Mouse (Mus musculus): ENCODE measurements at regions not wholly inside any gene's neighbourhood (a gene's known extent, or its start where the extent isn't known, plus 50 kb on each side); places are given as distances from the start of the nearest gene placed in this dataset.
A peak's percentile ranks its signal among the peaks of the same experiment; 100 is the strongest.

GRCm38 (mm10) chr16:70621750-70622149, 308.0 kb downstream of the Gbe1 start:
- no peak for DNase-seq

DNA sequence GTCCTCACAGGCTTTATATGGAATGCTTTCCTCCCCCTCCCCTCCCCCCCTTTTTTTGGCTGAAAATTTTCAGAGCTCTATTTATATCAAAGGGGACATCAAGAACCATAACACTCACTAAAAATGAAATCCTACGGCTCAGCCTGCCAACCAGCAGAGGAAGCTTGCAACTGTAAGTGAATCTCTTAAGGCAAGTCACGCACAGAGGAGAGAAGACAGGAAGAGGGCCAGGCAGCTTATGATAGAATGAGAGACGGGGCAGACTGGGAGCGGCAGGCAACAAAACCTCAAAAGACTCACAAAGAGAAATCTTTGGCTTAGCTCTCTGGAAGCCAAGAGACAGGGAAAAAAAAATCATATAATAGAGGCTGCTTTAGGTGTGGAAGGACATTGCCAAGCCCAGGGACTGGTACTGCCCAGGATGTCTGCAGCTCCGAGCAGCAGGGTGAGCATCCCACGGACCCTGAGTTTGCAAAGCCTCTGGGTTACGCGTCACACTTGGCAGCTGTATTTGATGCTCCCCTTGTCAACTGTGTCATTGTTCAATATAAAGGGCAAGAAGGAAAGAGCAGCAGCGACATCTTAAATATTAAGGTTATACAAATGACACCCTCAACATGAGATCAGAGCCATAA, 330.0 kb downstream of the Gbe1 start:
- peak; percentile 8 for DNase-seq

DNA sequence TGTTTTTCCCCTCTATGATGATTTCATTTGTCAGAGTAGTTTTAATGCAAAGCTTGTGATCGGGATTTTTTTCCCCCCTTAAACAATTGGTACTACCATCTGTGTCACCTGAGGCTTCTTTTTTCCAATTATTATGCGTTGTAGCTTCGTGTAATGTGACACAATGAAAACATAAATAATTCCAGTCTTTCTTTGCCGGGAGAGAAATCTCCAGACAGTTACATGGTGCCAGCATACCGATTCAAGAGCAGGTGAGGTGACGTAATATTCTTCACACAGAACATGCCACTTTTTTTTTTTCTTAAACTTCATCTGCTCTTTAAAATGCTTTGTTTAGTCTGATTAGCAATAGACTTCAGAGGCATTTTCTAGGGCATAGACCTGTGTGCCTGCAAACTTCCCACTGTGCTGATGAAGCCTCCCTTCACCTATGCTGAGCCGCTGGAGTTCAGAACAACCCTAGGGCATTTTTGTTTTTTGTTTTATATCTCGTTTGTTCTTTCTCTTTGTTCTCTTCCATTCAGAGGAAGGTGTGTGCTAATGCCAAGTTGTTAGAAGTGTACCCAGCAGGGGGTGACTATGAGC, 331.0 kb downstream of the Gbe1 start:
- no peak for DNase-seq

DNA sequence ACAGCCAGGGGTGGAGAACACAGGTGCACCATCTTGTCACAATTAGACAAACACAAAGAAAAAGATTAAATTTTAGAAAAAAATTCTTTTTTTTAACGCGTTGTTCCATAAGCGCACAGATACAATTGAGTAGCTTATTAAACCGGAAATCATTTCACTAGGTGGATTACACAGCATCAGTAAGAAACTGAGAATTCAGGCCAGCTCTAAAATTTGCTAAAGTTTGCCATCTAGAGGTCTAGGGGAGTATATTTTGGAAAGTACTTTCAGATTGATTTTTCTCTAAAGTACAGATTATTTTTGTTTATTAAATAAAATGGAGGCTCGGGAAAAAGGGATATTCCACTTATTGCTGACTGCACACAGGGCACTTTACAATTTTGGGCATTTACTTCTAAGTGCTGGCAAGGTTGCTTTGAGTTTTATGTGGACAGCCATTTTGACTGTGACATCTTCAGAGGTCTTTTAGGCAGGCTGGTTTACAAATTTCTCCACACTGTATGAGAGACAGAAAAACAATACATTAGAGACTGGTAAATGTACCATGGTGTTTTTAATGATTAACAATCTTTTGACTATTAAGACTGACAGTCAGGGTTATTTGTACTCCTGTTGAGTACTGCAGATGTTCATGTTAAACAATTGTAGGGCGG, 340.8 kb downstream of the Gbe1 start:
- no peak for DNase-seq

- no peak for DNase-seq
Observed at GRCm38 (mm10) chr16:70689826-70690225, 376.1 kb downstream of the Gbe1 start.

DNA sequence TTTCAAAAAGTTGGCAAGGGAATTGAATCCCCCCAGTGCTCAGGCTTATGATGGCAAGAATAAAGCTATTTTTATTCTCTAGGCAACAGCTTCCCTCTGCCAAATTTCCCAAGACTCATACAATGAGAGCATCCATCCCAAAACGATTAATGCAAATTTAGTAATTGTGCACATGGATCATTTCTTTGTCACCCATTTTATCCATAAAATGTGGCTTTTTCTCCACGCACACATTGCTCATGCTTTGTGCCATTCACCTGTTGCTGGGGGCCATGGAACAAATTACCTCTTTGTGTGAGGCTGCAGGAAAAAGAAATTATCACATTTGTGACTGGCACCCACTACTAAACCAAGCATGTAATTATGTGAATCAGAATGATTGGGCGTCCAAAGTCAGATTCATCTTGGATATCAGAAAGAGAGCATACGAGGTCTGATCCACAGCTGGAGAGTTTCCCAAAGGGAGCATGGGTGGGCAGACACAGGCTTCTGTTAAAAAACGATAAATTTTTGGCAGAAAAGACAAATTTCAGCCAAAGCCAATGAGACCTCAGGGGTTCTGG, 411.1 kb downstream of the Gbe1 start:
- DNase-seq: no peak

DNA sequence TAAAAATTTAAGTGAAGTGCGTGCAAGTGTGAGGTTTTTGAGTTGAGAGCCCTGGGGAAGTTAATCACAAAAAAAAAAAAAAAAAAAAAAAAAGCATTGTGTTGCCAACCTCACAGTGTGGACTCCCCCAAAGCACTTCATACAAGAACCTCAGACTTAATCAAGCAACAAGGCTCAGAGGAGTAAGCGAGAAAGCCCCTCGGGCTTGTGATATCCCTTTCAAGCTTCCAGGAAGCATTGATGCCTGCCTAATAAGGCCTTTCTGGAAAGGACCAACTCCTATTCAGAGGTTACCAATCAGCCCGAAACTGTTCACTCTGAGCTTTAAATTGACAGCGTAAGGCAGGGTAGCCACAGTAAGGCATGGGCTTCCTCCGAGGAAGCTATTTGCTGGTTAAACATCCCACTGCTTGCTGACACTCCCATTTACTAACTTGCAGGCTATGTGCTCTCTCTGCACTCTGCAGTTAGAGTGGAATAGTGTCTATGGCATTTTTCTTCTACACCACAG, 411.6 kb downstream of the Gbe1 start:
- DNase-seq: no peak

DNA sequence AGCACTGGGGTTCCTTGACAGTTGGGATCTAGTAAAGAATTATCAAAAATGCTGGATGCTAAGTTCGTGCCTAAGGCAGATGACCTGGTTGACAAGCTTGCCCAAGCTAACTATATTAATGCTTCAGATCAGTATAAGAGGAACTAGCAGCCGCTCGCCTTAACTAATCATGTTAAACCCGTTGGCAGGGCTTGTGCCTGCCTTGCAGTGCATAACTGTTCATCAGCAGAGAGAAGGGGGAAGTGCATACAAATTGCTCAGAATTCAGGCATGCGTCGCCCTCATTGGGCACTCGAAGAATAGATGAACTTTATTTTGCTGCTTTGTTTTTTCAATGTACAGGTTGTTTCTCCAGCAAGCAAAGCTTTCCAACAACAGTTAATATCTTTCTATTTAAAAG, 419.3 kb downstream of the Gbe1 start:
- DNase-seq: no peak

GRCm38 (mm10) chr16:70740046-70740445, 426.3 kb downstream of the Gbe1 start:
- DNase-seq: no peak

DNA sequence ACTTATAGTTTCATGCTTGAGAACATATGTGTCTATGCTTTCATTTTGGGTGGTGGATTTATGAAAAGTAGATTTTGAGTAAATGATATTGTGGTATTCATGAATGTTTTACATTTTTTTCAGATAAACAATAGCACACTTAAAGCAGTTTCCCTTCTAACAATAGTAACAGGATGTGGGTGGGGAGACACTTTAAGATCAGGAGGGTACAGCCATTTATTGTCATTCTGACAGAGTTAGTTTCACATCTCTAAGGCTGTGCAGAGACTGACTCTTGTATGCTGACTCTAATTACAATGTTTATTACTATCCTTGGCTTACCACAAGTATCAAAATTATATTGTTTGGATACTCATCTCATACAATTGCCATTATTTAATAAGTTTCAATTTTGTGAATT, 440.5 kb downstream of the Gbe1 start:
- DNase-seq: no peak

DNA sequence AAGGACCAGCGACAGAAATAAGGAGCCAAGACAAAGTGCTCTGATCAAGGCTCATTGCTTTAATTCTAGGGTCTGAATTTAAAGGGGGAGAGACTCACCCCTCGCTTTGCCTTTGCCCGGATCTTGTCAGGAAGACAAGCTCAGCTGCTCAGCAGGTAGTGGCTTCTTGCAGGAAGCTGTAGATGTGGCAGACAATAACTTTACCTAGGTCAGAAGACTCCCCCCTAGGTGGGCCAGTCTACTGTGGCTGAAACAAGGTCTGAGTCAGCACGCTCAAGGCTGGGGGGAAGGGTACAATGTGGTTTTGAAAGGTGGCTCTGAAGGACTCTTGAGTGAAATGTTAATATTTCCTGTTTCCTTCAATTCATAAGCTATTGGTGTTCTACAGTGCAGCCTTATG, 484.3 kb downstream of the Gbe1 start:
- no peak for DNase-seq

DNA sequence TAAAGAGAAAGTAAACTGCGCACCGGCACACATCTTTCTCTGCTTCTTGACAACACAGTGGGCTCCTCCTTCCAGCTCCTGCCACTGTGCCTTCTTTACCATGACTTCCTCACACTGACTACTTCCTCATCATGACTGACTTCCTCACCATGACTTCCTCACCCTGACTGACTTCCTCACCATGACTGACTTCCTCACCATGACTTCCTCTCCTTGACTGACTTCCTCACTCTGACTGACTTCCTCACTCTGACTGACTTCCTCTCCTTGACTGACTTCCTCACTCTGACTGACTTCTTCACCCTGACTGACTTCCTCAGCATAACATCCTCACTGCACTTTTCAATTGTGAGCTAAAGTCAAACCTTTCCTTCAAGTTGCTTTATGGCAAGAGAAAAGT, 489.8 kb downstream of the Gbe1 start:
- DNase-seq: no peak

DNA sequence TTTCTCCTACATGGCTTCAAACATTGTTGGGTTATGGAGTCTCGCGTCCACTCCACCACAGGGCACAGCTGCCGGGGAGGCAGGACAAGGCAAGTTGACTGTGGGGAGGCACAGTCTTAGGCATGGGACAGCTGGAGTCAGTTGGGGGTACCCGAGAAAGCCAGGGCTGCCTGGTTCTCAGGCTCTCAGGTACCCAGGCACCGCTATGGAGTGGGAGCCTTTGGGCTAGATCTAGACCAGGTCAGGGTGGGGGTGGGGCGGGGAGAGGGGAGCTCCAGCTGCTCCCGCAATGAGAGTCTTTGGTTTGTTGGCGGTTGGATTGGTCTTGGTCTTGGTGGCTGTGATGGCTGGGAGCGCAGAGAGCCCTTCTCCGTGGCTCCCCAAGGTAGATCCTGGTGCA, 512.2 kb downstream of the Gbe1 start:
- no peak for DNase-seq

GRCm38 (mm10) chr16:70835006-70835405, 521.3 kb downstream of the Gbe1 start:
- DNase-seq: no peak

DNA sequence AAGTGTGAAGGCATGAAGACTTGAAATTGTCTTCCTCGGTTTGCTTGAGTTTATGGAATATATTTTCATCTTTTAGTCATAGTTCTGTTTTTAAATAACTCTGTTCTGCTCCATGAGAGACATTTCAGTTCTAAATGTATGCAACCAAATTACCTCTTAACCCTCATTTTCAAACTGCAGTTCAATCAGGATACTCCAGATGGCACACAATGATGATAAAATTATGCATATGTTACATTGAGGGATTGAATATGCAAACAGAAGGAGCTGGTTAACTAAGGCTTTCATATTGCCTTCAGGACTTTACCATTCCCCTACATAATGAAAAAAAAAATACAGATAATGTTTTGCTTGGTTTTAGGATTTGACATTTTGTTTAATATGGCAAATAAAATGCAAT, 524.4 kb downstream of the Gbe1 start:
- DNase-seq: no peak

DNA sequence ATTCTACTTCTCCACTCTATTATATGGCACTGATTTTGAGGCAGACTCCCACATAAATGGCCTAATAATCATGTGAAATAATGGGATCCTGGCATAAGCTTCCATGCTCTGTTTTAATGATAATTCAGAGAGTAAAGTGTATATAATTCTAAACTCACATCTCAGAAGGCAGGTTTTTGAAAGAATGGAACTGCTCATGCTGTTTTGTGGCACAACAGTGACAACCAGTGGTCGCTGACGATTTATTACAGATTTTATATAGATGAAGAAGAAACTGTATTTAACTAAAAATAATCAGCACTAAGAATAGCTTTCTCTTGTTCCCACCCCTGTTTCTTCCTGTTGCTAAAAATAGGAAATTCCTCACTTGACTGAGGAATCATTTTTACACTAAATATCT, 554.5 kb downstream of the Gbe1 start:
- DNase-seq: peak; percentile 19

- no peak for DNase-seq
Observed at GRCm38 (mm10) chr16:70869205-70869604, 555.5 kb downstream of the Gbe1 start.

- no peak for DNase-seq
Observed at GRCm38 (mm10) chr16:70874080-70874479, 560.3 kb downstream of the Gbe1 start.

GRCm38 (mm10) chr16:70880678-70881077, 566.9 kb downstream of the Gbe1 start:
- DNase-seq: no peak

GRCm38 (mm10) chr16:70881098-70881850, 567.5 kb downstream of the Gbe1 start:
- peak; percentile 12 for DNase-seq

DNA sequence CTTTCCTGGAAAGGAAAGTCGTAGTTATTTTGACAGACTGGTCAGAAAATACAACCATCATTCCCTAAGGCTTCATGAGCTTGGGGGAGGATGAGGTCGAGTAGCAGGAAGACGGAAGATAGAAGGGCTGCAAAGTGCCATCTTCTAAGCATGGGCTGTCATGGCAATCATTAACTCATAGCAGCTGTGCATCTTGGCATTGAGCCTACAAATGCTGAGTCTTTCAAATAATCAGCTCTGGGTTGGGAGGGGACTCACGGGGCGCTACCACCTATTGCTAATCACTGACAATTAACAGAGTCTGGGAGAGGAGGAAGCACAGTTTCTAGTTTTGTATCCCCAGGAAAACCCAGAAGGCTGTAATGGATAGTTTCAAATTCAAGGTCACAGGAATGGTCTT, 586.3 kb downstream of the Gbe1 start:
- no peak for DNase-seq

- DNase-seq: no peak
Observed at GRCm38 (mm10) chr16:70920047-70920446, 606.3 kb downstream of the Gbe1 start.

DNA sequence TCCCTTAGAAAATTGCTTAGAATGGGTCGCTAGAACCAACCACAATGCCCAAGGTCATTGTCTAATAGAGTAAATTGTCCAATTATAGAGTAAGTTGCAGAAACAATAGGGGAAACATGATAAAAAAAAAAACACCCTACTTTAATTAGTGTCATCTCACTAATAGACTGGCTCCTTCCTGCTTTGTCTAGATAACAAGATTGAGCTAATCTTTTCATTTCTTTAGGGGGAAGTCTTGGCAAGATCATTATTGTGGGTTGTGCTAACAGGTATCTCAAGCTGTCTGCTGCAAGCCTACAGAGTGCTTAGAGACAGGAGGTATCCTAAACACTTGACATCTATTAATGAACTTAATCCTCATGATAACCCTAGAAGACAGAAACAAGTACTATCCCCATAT, 615.9 kb downstream of the Gbe1 start:
- DNase-seq: no peak
